Mouse (Mus musculus) right cerebral cortex, adult 18-20 months (tissue): ENCODE measurements around the gene Rrp1.
A peak's percentile ranks its signal among the peaks of the same experiment; 100 is the strongest.

Experiments used
- DNase-seq: peaks from one replicate; pipeline ENCODE4 v3.0.0; 2022; ENCODE audit warnings: mixed read lengths

Rrp1 gene

DNA sequence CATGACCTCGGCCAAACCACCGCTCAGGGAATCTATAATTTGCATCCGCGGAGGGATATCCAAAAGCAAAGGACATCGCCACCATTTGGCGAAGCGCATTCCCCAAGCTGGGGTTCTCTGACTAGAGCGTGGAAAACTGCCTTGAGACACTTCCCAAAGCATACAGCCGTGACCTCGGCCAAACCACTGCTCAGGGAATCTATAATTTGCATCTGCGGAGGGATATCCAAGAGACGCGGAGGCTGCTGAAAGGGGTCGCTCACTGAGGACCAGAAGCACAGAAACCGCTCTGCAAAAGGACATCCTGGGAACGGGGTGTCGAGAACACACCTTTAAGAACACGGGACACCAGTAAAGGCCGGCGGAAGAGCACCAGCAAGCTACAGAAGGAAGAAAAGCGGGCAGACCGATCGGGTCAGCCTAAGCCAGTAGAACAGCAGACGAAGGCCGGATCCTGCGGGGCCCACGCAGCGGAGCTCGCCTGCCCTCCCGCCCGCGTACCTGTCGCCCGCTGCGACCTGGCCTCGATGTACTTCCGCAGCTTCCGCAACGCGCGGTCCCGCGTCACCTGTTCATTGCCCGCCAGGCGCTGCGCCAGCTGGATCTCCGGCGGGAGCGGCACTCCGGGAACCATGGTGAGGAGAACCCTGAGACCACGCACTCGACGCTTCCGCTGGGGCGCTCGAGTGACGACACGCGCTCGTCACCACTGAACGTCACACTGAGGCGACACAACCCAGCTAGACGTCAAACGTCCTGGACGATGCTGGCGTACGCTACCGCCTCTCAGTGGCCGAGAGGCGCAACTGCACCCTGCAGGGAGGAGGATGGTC is at the start of gene Rrp1:
Gene Rrp1, minus strand, starts transcription at position 725 of the 833 bp plus-strand sequence.
- peak; percentile 96 for DNase-seq

DNA sequence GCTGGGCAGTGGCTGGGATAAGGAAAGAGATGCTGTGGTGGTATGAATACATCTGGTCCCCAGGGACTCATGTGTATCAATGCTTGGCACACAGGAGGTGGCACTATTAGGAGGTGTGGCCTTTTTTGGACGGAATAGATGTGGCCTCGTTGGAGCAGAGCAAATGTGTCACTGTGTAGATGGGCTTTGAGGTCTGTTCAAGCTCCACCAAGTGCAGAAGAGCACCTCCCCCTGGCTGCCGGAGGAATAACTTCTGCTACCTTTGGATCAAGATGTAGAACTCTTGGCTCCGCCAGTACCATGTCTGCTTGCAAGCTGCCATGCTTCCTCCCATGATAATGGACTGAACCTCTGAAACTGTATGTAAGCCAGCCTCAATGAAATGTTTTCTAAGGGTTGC is 48.9 kb upstream of the Rrp1 start:
- no peak for DNase-seq

DNA sequence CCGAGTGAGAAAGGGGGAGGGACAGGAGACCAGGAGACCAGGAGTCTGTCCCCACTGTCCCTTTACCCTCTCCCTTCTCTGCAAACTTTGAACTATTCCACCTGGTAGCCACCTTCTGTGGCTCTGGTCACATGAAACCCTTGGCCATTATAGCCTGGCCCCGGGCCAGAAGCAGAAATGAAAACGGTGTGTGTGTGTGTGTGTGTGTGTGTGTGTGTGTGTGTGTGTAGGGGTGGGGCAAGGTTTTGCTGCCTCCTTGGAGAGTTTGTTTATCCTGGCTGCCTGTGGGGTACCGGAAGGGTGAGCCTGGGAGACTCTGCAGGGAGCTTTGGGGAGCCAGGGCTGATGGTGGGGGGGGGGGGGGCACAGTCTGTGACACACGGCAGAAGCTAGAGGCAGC is 47.6 kb upstream of the Rrp1 start:
- DNase-seq = no peak

DNA sequence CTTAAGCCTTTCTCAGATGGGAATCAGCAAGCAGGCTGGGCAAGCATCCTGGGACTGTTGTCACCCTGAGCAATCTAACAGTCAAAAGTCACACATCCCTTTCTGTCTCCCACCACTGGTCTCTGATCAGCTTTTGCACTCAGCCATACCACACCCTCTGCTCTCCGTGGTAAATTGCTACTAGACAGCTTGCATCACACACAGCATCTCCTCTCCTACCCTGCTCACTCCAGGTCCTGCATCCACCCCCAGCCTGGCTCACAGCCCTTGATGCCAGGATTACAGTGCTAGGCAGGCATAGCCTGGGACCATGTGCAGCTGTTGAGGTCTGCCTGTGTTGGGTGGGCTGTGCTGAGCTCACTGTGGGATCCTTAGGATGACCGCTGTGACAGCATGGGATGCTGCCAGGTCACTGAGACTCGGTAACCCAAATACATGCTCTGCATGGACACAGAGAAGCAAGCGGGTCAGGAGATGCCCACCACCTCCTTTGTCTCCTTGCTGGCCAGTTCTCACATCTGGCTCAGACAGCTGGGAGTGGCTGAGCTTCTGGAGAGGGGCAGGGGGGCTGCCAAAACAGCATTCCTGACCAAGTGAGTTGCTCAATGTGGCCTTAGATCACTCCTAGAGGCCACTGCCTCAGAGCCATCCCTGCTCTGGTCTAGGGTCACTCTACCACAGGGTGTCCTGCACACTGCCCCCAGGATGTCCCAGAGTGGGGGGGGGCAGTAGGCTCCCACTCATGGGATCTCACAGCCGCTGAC is 45.7 kb upstream of the Rrp1 start:
- DNase-seq = peak; percentile 60

DNA sequence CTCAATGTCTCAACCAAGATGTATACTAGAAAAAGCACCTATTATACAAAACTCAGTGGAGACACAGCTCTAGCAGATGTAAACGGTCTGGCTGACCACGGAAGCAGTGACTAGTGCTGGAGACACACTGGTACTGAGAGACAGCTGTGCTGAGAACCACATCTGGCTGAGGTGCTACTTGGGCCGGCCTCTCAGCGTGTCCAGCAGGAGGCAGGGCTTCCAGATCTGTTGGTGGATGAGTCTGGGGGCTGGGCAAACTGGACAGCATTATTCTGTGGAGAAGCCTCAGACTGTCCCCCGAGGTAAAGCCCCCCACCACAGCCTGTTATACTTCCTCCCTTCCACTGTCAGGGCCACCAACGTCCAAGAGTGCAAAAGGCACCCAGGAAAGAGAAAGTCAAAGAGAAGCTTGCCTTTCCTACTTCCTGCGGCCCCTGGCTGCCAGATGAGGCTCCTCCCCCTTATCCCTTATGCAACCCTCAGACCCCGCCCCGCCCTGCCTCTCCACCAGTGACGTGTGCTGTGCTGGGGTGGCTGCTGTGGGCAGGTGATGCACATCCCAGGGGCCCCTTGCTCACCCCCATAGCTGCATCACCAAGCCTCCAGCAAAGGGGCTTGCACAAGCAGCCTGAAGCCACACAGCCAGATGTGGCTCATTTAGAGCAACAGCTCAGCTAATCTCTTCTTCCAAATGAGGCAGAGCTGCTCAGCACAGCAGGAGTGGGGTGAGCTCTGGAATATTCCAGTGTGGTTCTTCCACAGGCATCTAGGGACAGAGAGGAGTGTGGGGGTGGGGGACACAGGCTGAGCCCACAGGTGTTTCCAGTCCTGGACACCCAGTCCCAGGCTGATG is 44.9 kb upstream of the Rrp1 start:
- peak; percentile 66 for DNase-seq

DNA sequence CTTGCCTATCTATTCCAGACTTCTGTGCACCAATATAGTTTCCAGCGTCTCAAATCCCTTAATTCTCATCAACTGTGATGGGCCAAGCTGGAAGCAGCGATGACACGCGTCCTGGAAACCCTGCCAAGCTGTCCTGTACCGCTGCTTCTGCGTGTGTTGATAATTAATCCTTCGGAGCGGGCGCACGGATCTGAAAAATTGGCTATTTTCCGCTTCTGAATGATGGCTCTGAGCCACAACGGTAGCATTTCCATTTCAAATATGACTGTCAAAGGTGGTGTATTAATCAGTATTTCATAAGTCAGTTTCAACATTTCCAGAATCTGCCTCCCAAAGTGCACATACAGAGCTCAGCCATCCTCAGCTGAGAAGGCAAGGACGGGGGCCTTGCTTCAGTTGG is 43.9 kb upstream of the Rrp1 start:
- DNase-seq = no peak

DNA sequence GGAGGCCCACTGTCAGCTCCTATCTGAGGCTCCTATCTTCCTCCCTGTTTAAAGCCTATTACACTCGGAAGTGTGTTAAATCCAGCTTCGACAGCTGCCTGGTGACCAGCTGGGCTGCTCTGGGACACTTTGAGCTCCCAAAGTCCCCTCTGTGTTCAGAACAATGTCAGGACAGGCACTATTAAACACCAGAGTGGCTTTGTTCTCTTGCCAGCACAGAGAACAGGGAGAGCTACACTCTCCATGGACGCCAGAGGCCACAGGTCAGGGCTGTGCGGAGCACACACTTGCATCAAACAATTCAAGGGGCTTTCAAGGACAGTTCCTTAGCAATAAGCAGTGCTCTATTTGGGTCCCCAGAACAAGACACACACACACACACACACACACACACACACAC is 39.8 kb upstream of the Rrp1 start:
- no peak for DNase-seq

DNA sequence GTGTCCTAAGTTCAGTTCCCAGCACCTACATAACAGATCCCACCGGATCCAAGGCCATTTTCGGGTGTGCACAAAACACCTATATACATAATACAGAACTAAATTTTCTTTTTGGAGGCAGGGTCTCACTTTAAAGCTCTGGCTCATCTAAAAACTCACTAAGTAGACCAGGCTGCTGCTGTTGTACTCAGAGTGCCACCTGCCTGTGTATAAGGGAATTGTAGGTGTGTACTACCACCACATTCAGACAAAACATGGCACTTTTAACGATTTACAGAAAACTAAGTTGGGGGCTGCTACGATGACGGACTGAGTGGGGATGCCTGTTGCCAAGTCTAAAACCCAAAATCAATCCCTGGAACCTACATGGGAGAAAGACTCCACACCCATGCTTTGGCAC is 37.9 kb upstream of the Rrp1 start:
- DNase-seq = no peak

DNA sequence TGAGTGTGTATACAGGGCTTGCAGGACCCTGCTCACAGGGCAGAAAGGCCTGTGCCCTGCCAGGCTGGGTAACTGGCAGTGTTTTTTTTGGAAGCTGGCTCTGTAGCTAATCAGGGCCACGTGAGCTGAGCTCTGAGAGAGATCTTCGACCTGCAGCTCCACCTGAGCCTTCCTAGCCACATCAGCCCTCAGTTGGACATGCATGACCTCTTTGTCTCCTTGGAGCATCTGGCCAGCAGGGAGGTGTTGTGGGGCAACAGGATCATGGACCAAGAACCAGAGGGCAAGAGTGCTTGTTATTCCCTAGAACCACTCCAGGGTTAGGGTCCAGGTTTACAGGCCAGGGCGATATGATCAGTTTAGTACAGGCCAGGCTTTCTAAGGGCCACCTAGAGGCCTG is 34.6 kb upstream of the Rrp1 start:
- DNase-seq = no peak

DNA sequence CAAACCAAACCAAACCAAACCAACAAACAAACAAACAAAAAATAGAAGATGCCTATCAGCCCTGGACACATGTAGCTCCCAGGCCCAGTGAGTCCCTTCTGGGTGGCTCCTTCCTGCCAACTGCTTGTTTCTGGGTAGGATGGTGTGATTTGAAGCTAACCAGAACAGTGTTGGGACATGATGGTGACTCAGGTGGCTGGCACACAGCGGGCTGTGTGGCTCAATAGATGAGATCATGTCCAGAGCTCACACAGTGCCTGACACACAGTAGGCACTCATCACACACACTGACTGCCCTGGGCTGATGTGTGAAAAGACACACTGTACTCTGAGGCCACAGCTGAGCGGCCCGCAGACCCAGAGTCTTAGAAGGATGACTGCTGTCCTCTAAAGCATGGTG is 33.4 kb upstream of the Rrp1 start:
- no peak for DNase-seq

DNA sequence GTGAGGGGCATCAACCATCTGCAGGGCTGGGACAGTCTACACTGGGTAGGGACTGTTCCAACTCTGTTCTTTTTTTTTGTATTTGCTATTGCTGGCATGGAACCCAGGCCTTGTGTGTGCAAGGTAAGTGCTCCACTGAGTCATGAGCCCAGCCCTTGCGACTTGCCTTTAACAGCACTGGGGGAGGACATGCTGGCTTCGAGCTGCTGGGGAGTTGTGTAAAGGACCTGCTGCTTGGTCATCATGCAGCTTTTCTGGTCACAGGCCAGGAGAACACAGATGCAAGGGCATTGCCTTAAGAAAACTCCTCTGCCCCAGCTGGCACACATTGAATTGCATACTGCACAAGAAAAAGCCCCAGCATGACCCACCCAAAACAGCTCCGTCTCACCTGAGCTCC is 29.4 kb upstream of the Rrp1 start:
- DNase-seq = no peak

DNA sequence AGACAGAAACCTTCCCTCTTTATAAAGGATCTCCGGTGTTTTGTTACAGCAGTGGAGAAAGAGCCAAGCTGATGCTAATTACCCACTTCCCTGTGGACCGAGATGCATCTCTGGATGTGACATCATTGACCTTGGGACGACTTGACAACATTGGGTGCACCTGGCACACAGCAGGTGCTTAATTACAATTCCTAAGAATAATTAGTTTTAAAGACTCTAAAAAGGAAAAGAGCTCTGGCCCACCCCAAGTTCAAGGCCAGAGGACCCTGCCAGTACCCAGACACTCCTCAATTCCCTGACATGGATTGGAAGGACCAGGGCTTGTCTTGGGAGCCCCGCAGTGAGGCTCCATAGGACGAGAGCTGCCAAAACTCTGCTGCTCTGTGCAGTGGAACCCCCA is 28.8 kb upstream of the Rrp1 start:
- no peak for DNase-seq

DNA sequence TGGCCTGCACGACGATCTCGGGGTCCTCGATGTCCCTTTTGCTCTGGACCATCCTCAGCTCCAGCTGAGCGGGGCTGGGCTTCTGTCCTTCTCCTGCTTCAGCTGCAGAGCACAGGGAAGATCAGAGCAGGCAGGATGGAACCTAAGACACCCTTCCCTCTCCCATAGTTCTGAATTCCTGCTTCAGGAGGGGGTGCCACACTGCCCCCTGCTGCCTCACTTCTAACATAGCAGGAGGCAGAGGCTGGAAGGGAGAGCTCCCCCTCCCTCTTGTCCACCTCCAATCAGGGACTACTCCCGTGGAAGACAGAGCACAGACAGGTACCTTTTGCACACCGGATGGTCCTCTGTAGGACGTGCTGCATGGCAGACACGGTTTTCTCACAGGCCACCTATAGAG is 28.0 kb upstream of the Rrp1 start:
- peak; percentile 35 for DNase-seq

DNA sequence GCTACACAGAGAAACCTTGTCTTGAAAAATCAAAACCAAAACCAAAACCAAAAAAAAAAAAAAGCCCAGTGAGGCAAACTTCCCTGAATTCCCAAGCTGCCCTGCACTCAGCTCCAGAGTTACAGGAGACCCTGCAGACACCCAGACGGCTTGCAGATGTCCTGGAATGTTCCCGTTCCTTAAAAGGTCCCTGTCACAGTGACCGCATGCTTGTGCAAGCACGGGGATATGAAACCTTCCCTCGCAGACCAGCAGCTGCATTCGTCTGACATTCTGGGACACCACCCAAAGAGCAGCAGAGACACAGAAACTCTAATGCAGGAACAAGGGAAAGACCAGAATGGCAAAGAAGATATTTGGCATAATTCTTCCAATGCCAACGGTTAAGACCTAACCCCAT is 27.1 kb upstream of the Rrp1 start:
- no peak for DNase-seq

DNA sequence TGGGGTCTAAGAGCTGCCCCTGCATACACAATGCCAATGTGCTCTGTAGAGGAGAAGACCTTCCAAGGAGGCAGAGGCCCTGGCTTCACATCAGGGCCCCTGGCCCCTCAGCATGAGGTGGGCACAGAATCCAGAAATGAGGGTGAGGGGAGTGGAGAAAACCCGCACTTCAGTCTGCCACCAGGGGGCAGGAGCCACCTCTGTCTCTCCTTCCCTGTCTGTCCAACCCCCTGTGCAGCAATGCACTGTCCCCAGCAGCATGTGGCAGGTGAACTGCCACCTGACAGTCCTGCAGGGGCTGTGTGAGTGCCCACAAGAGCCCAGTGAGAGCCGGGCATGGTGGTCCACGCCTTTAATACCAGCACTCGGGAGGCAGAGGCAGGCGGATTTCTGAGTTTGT is 26.7 kb upstream of the Rrp1 start:
- peak; percentile 17 for DNase-seq

DNA sequence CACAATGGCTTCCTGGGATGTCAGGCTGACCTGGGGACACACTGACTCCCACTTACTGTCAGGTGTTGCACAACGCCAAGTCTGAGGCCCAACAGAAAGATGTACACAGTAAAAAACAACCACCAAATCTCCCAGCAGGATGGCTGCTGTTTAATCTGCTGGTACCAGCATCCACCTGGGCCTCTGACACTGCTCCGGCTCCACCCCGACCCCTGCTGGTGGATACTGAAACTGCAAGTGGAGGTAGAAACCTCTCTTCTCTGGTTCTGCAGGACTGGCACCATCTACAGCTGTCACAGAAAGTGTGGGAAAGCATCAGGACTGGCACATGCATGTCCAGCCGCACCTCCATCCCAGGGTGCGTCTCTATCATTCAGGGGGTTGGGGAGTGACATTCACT is 25.3 kb upstream of the Rrp1 start:
- DNase-seq = peak; percentile 72

DNA sequence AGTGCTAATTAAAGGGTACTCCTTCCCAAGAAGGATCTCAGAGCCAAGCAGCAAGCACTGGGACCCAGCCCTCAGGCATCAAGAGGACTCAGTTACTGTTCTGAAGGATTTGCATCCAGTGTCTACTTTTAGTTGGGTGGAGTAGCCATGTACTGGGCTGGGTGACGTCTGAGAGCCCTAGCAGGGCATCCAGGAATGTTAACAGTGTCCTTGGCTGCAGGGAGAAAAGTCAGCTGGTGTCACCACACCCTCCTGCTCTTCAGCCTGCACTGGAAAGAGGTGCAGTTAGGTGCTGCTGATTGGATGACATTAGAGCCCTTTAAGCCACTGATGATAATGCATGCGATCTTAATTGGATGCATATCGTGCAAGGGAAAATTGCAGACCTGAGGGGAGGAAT is 20.0 kb upstream of the Rrp1 start:
- no peak for DNase-seq

DNA sequence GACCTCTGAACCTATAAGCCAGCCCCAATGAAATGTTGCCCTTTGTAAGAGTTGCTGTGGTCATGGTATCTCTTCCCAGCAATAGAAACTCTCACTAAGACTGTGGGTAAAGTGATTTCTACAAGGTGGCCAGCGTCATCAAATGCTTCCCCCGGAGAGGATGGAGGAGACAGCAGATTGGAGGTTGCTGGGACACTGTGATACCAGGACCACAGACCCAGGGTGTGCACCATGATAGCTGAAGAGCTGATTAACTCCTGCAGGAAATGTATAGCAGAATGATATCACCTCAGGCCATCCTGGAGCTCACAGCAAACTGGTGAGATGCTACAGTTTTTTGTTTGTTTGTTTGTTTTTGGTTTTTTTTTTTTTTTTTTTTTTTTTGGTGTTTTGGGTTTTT is 16.9 kb upstream of the Rrp1 start:
- DNase-seq = no peak

DNA sequence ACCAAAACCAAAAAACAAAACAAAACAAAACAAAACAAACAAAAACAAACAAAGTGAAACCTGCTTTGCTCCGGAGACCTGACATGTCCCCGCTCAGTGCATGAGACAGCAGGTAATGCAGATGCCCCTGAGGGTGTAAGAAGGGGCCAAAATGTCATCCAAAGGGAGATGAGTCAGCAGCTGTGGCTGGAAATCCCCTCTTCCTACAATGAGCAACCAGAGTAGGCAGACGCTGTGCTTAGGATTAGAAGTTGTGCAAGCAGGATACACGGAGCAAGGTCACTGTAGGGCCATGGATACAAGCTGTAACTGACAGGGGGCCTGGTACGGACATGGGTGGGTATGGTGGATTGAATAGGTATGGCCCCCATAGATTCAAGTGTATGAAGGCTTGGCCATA is 16.3 kb upstream of the Rrp1 start:
- DNase-seq = no peak

DNA sequence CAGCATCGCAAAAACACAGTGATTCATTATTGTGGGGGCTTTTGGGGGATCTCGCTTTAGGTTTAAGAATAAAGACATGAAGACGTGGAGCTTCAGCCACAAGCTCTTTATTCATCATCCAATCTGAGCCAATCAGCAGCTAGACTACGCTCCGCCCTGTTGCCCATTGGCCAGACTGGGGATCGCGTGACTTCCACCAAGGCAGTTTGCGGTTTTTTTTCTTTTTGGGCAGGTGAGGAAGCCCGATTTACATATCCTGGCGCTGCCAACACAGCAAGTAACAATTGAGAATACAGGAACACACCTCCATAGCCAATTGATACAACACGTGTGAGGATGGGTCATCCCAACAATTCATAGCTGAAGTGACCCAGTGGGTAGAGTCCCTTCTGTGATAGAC is 15.2 kb upstream of the Rrp1 start:
- no peak for DNase-seq

DNA sequence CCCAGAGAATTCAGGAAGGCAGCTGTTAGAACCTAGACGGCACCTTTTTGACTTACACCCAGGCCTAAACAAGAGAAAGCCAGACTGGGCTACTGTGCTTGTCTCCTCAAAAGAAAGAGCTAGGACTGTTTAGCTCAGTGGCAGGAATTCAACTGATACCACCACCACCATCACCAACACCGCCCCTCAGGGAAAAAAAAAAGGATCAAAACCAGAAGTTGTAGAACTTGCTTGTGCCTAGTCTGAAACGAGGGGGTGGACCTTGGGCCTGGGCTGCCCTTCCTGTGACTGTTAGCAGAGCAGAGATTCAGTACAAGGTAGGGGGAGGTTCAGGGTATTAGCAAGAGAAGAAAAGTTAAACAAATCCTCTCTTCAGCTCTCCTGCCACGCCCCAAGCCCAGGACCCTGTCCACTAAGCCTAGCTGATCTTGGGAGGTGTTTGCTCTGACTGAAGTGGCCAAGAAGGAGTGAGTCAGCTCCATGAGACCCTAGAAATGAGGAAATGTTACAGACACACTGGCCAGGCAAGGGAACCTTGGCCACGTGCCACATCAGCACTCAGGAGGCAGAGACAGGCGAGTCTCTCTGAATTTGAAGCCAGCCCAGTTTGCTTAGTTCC is 13.4 kb upstream of the Rrp1 start:
- no peak for DNase-seq

DNA sequence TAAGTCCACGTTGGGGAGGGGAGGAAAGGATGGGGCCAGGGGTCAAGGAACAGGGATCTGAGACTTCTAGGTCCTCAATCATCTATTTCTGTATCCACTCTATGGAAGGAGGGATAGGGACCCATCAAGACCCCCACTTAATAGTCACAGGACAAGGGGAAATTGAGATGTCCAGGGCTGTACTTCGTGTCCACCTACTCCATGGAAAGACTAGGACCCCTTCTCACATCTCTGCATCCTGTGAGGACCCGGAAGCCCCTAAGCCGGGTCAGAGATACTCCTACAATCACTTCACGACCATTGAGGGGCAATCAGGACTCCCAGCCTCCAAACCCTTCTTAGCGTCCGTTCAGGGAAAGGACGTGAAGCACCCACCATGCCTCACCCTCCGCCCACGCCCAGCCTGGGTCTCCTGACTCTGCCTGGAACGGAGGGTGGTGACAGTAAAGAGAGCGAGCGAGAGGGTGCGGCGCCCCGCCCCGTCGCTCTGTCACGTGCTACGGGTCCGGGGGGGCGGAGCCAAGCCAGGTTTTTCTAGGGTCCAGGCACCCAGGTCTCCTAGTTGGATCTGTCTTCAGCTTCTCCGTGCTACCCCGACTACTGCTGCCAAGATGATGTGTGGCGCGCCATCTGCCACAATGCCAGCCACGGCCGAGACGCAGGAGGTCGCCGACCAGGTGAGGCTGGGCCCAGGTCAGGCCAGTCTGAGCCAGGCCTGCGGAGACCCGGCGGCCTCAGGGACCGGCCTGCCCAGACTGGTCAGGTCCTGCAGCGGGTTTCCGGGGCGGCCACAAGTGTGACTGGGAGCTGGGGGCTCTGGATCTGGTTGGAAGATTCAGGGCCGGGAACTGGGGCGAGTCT is 12.6 kb upstream of the Rrp1 start, which contains the start of gene Cstb:
Gene Cstb, plus strand, starts transcription at position 489 of the 861 bp plus-strand sequence.
- peak; percentile 92 for DNase-seq
